Mouse (Mus musculus) gastrocnemius, postnatal 36 days (tissue): ENCODE data around the gene Gm10778. TPM values are rescaled to one million over a fixed set of nuclear protein-coding genes. Genes with fewer than 3 reads are reported as not detected.
"Not testable (repeated sequence)": the region's sequence is repeated elsewhere in the genome, so short reads cannot be mapped to it uniquely, and the experiment has no call there.

Experiments used
- DNase-seq, 2 experiments: peaks; one replicate each; pipeline ENCODE4 v3.0.0; 2022
- intact Hi-C: fragments of 180-260 bp; cut with DNase I; formaldehyde crosslinking; loops from one replicate; pipeline ENCODE4 v1.15.1; 2025
- total RNA-seq, 2 experiments: library from RNA; stranded (reverse); gene quantifications; 2 replicates each; pipeline ENCODE4 v1.2.3; 2021

Gene Gm10778
- total RNA-seq, 2 experiments from 2014 or later, result 1.2 to 1.6 TPM

GRCm38 (mm10) chr10:81704531-81705301, 55.9 kb downstream of the Gm10778 start, which contains the start of gene Zfp433:
Gene Zfp433 (plus strand): TSS chr10:81704825.
- DNase-seq, intact Hi-C loops: not testable (repeated sequence)

Other genes starting within 250 kb of the Gm10778 start
- gene Nfic, start 193.4 kb upstream of the Gm10778 start, total RNA-seq, result 100 to 1,000 TPM; 219 to 237 TPM
- gene Celf5, start 166.3 kb upstream of the Gm10778 start, total RNA-seq, result not detected
- gene Ncln, start 152.7 kb upstream of the Gm10778 start, total RNA-seq, result 10 to 100 TPM; 42.1 to 44.9 TPM
- gene S1pr4, start 148.9 kb upstream of the Gm10778 start, total RNA-seq, result 1 to 10 TPM in 1 of 2 experiments, under 1 TPM in 1; 0.46 to 1.5 TPM
- gene Gna15, start 124.8 kb upstream of the Gm10778 start, total RNA-seq, result under 1 TPM in 1 of 2 experiments, not detected in 1; 0.20 TPM
- 10 to 100 TPM; 23.6 TPM for gene Gna11, start 103.9 kb upstream of the Gm10778 start, total RNA-seq
- gene Aes, start 89.6 kb upstream of the Gm10778 start, total RNA-seq, result 100 to 1,000 TPM; 847 to 848 TPM
- gene Tle2, start 74.5 kb upstream of the Gm10778 start, total RNA-seq, result 1 to 10 TPM; 4.4 to 4.7 TPM
- gene Tle6, start 48.0 kb upstream of the Gm10778 start, total RNA-seq, result 1 to 10 TPM; 4.2 to 4.9 TPM
- 1 to 10 TPM; 2.3 TPM for gene BC025920, start 42.8 kb upstream of the Gm10778 start, total RNA-seq
- 1 to 10 TPM; 3.5 to 4.1 TPM for gene Sirt6, start 21.3 kb upstream of the Gm10778 start, total RNA-seq
- gene Ankrd24, start 20.5 kb upstream of the Gm10778 start, total RNA-seq, result 1 to 10 TPM; 7.0 to 8.7 TPM
- 1 to 10 TPM; 4.4 to 6.0 TPM for gene Zfp433, start 55.8 kb downstream of the Gm10778 start, total RNA-seq
- under 1 TPM in 1 of 2 experiments, not detected in 1; 0.38 TPM for gene Gm3055, start 122.1 kb downstream of the Gm10778 start, total RNA-seq
- 1 to 10 TPM in 1 of 2 experiments, under 1 TPM in 1; 0.52 to 1.1 TPM for gene Gm4767, start 163.1 kb downstream of the Gm10778 start, total RNA-seq
- gene Gm32687, start 214.9 kb downstream of the Gm10778 start, total RNA-seq, result 1 to 10 TPM; 1.1 to 1.9 TPM